Mouse (Mus musculus): Measurements from ENCODE around the gene Zzz3. TPM values are rescaled to one million over a fixed set of nuclear protein-coding genes. Genes with fewer than 3 reads are reported as not detected.

The Zzz3 gene
- total RNA-seq, 2 experiments from 2014 or later: 52.7 to 52.9 TPM

DNA sequence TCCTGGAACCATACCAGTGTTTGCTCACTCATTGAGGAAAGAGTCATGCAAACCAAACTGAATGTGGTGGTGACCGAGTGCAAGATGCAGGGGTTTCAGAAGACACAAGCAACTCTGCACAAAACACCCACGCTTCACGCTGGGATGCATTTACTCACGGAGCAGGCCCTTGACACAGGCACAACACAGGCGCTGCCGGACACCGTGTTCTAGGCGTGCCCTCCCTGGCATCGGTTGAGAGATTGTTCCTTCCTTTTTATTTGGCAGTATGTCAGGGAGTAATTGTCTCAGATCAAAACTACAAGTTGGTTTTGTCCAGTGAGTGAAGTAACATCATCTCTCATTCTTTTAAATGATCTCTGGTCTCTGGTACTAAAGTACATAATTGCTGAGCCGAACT, 67.6 kb downstream of the Zzz3 start:
- no peak for DNase-seq (ENCODE audit: low spot score in 2 of 2)

- no peak for DNase-seq (ENCODE audit: low spot score in 2 of 2)
These were observed 69.2 kb downstream of the Zzz3 start for GRCm38 (mm10) chr3:152464462-152464861.

DNA sequence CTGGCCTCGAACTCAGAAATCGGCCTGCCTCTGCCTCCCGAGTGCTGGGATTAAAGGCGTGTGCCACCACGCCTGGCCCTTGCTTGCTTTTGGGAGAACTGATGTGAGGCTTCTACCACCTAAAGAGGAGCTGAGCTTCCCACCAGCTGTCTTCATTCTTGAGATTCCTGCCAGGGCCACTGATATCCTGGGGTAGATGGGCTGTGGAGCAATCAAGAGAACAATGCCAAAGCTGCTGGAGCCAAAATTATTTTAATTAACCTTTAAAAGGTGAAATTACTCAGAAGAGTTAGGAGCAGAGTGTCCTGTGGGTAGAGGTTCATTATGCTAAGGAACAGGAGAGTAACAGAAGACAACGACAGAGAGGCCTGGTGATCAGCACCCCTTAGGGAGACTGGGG, 70.1 kb downstream of the Zzz3 start:
- no peak for DNase-seq (ENCODE audit: low spot score in 2 of 2)

GRCm38 (mm10) chr3:152466849-152467248, 71.6 kb downstream of the Zzz3 start:
- DNase-seq (ENCODE audit: low spot score in 2 of 2): no peak

DNA sequence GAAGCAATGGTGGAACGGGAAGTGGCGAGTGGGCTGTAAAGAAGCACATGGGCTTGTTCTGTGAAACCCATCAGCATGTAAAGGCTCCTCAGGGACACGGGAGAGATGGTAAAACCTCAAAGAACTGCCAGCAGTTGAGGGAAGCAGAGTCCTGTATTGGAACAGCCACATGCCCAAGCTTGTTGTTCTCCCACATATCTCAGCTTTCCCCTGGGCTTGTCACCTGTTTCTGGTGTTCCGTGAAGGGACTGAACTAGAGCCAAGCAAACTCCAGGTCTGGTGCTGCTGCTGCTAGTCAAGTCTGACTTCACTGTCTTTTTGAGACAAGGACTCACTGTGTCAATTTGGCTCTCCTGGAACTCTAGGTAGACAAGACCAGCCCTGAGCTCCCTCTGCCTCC, 72.0 kb downstream of the Zzz3 start:
- DNase-seq (ENCODE audit: low spot score in 2 of 2): no peak

DNA sequence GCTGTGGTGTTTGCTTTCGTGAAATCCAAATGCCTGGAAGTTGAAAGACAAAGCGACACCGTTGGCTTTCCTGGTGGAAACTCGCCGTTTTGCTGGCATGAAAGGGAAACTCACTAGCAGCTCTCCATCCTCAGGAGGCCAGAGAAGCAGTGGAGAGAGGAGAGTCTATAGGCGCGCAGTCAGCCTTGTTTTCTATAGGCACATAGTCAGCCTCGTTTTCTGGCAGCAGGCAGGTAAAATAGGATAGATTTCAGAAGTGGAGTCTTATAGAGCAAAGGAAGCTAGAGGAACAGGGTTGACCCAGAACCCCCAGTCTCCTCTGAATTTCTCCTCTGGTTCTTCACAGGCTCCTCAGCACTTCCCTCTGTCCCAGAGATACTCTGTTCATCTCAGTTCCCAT, 72.8 kb downstream of the Zzz3 start:
- DNase-seq (ENCODE audit: low spot score in 2 of 2): no peak

DNA sequence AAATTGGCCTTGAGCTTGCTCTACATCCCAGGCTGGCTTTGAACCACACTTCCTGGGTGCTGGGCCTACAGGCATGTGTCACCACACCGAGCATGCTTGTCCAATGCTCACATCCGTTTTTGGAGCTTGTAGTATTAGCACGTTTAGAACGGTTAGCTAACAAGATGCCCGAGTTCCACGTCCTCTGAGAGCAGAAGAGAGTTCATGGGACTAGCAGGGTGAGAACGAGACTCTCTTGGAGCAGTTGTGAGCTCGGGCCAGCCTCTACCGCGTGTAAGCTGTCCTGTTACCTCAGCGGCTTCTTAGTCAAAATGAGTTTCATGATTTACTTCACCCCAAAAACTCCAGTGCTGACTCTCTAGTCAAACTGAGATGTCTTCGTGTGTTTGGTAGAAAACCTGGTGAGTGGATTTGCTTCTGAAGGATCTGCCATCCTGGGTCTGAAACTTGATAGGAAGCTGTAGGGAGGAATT, 73.3 kb downstream of the Zzz3 start:
- DNase-seq (ENCODE audit: low spot score in 2 of 2): no peak

GRCm38 (mm10) chr3:152469423-152470200, 74.3 kb downstream of the Zzz3 start:
- DNase-seq (ENCODE audit: low spot score in 2 of 2): no peak

GRCm38 (mm10) chr3:152470347-152470746, 75.1 kb downstream of the Zzz3 start:
- DNase-seq (ENCODE audit: low spot score in 2 of 2): no peak

DNA sequence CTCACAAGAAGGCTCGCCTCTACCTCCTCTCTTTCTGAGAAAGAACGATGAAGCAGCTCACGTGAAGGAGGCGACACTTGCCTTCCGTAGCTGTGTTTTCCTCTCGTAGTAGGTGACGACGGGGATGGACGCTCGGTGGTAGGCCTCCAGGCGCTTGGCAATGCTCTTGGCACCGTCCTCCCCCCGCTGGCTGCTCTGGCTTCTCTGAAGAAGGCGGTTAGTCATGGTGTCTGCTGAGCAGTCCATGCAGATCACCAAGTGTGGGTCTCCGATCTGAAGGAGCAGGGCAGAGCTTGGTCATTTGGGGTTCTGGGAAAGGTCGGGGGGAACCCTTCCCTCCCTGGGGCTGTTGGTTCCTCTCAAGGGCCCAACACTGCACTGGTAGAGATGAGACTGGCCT, 77.4 kb downstream of the Zzz3 start:
- DNase-seq (ENCODE audit: low spot score in 2 of 2): no peak

- DNase-seq (ENCODE audit: low spot score in 2 of 2): peak; percentile 36 to 68
These were observed 79.5 kb downstream of the Zzz3 start for GRCm38 (mm10) chr3:152474582-152475277.

- DNase-seq (ENCODE audit: low spot score in 2 of 2): no peak
These were observed 80.0 kb downstream of the Zzz3 start for GRCm38 (mm10) chr3:152475278-152475669.

- no peak for DNase-seq (ENCODE audit: low spot score in 2 of 2)
These were observed 80.6 kb downstream of the Zzz3 start for GRCm38 (mm10) chr3:152475894-152476293.

DNA sequence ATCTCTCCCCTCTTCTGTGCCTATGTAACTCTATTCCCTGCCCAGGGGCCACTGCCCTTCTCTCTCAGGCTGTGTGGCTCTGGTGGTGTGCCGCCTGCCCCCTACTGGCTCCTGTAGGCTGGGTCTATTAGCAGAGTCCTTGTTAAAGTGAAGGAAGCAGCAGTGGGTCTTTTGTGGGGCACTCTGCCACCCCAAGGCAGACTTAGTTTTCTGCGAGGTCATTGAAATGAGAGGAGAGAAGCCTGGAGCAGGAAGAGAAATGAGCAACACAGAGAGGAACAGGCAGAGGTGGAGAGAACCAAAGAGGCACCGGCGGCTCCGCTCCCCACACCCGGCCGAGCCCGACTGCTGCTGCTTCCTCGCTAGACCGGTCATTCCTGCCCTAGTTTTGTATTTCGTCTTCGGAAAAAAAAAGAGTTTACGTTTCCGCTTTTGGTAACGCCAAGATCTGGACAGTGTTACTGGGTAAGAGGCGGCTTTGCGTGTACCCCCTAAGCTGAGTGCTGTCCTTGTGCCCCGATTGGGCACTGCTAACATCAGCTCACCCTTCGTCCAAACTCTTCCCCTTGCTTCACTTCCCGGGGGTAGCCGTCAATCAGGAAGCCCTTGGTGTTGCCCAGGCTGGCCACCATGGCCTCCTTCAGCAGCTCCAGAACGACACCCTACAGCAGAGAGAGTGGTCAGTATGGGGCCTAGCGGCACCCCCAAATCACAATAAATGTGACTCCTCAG, 82.7 kb downstream of the Zzz3 start:
- peak; percentile 33 to 43 for DNase-seq (ENCODE audit: low spot score in 2 of 2)

GRCm38 (mm10) chr3:152478599-152479435, 83.5 kb downstream of the Zzz3 start:
- DNase-seq (ENCODE audit: low spot score in 2 of 2): no peak

DNA sequence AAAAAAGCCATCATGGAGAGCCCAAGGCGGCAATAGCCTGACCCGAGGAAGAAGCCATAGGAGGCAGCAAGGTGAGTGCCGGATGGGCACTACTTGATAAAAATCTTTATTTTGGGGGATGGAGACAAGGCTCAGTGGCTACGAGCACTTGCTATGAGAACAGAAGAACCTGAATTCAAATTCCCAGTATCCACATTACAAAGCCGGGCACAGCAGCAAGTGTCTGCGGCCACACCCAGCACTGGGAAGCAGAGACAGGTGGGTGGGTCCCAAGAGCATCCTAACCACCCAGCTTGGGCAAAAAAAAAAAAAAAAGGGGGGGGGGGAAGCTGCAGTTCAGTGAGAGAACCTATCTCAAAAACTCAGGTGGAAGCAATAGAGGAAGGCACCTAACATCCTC, 85.1 kb downstream of the Zzz3 start:
- DNase-seq (ENCODE audit: low spot score in 2 of 2): no peak

DNA sequence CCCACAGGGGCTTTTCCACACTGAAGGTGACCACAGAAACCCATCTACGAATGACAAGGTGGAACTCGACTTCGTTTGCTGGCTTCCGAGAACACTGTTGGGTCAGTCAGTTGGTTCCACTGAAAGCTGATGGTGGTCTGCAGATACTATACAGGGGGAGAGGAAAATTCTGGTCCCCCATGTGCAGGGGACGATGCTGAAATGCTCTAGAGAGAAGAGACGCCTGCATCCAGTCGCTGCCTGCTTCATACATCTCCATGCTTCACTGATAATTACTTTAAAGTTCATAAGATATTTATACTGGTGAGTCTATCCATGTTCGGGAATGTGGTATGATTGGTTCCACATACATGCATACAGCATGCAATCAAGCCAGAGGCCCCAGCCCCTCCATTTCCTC, 86.9 kb downstream of the Zzz3 start:
- DNase-seq (ENCODE audit: low spot score in 2 of 2): no peak

- peak in 1 of 2 experiments; percentile 27 for DNase-seq (ENCODE audit: low spot score in 2 of 2)
These were observed 88.5 kb downstream of the Zzz3 start for GRCm38 (mm10) chr3:152483800-152484199.

- peak in 1 of 2 experiments; percentile 32 for DNase-seq (ENCODE audit: low spot score in 2 of 2)
These were observed 88.9 kb downstream of the Zzz3 start for GRCm38 (mm10) chr3:152484206-152484605.

DNA sequence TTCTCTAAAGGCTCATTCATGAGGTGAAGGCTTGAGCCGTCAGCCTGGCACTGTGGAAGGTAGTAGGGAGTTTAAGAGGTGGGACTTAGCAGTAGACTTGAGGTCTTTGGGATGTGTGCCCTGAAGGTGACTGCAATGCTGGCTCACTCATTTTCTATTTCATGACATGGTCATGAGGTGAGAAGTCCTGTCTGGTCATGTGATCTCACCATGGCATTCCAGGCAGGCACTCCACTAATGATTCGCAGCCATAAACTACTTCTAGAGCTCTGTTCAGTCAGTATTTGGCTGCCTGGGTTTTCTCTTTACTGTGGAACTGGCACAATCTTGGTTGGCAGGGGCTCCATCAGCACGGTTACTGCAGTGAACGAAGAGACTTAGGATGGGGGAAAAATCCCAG, 93.7 kb downstream of the Zzz3 start:
- DNase-seq (ENCODE audit: low spot score in 2 of 2): no peak

GRCm38 (mm10) chr3:152490423-152490822, 95.2 kb downstream of the Zzz3 start:
- no peak for DNase-seq (ENCODE audit: low spot score in 2 of 2)

Data from left cerebral cortex, adult 18-20 months (tissue).